Mouse (Mus musculus): ENCODE results near the gene Mical2. TPM values are rescaled to one million over a fixed set of nuclear protein-coding genes. Genes with fewer than 3 reads are reported as not detected.

Gene Mical2
- polyA plus RNA-seq, 1 experiment from 2014 or later, result 12.5 TPM

- no peaks in the 10 kb centered on the region for H3K27me3 ChIP-seq (replicated peaks)
- H3K36me3 ChIP-seq, result no peaks in the 10 kb centered on the region
- ATAC-seq (ENCODE audit: insufficient read depth, low FRiP score, low read depth), result no peak
- H3K4me2 ChIP-seq, result no peak overlapping the region
- H3K9ac ChIP-seq, result no peak overlapping the region
- WGBS, result 87% methylated on average over 4 of the region's 4 CpGs
- peaks cover 20% of the 10 kb centered on the region for H3K4me1 ChIP-seq
- H3K9me3 ChIP-seq, result no peaks in the 10 kb centered on the region
- no peak overlapping the region for H3K27ac ChIP-seq
- H3K4me3 ChIP-seq (replicated peaks), result no peak overlapping the region
Observed at GRCm38 (mm10) chr7:112352005-112352404, 126.3 kb downstream of the Mical2 start.

- Histone ChIP-seq H3K9me3 (no peaks in the 10 kb centered on the region), H3K36me3 (no peaks in the 10 kb centered on the region), H3K4me1 (peaks cover 20% of the 10 kb centered on the region), H3K27me3 (replicated peaks) (no peaks in the 10 kb centered on the region), H3K4me2 (no peak overlapping the region), H3K27ac (no peak overlapping the region), H3K4me3 (replicated peaks) (no peak overlapping the region), H3K9ac (no peak overlapping the region)
- 79% methylated on average over 4 of the region's 4 CpGs for WGBS
- no peak for ATAC-seq (ENCODE audit: insufficient read depth, low FRiP score, low read depth)
Observed at GRCm38 (mm10) chr7:112353011-112353410, 127.4 kb downstream of the Mical2 start.

- H3K9me3 ChIP-seq, result no peaks in the 10 kb centered on the region
- H3K4me3 ChIP-seq (replicated peaks), result no peak overlapping the region
- peak overlapping the region; percentile 57; the same call in 1 of the 2 replicates for H3K27ac ChIP-seq
- no peak overlapping the region for H3K9ac ChIP-seq
- no peaks in the 10 kb centered on the region for H3K27me3 ChIP-seq (replicated peaks)
- ATAC-seq (ENCODE audit: insufficient read depth, low FRiP score, low read depth), result no peak
- no peaks in the 10 kb centered on the region for H3K36me3 ChIP-seq
- peaks cover 20% of the 10 kb centered on the region for H3K4me1 ChIP-seq
- WGBS, result 78% methylated on average over 11 of the region's 11 CpGs
- H3K4me2 ChIP-seq, result no peak overlapping the region
Observed at GRCm38 (mm10) chr7:112353939-112354338, 128.3 kb downstream of the Mical2 start.

- Histone ChIP-seq H3K4me1 (peaks cover 20% of the 10 kb centered on the region), H3K4me2 (no peak overlapping the region), H3K4me3 (replicated peaks) (no peak overlapping the region), H3K9ac (no peak overlapping the region), H3K9me3 (no peaks in the 10 kb centered on the region), H3K36me3 (no peaks in the 10 kb centered on the region), H3K27me3 (replicated peaks) (no peaks in the 10 kb centered on the region), H3K27ac (peak overlapping the region; percentile 57)
- ATAC-seq (ENCODE audit: insufficient read depth, low FRiP score, low read depth), result peak; percentile 91
- WGBS, result 14% methylated on average over 7 of the region's 7 CpGs
Observed at GRCm38 (mm10) chr7:112354503-112354951, 128.9 kb downstream of the Mical2 start.

DNA sequence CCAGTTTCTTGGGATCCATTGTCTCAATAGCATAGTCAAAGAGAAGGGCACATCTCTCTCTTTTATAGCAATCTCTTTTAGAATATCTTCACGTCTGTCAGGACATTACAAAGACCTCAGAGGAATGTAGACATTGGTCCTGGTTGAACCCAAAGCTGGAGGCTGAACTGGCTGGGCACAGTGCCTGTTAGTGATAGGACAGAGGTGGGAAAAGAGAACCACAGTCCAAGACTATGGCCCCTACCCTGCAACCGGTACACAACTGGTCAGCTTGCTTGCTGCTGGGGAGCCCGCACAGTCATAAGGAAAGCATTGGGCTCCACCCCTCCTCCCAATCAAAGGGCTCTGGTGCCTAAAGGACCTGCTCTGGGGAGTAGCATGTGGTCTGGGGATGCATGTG is 133.9 kb downstream of the Mical2 start:
- Histone ChIP-seq H3K4me1 (peaks cover 12% of the 10 kb centered on the region), H3K36me3 (no peaks in the 10 kb centered on the region), H3K4me3 (replicated peaks) (no peak overlapping the region), H3K27me3 (replicated peaks) (no peaks in the 10 kb centered on the region), H3K27ac (no peak overlapping the region), H3K9me3 (no peaks in the 10 kb centered on the region), H3K4me2 (no peak overlapping the region), H3K9ac (no peak overlapping the region)
- WGBS, result 88% methylated on average over 3 of the region's 3 CpGs
- ATAC-seq (ENCODE audit: insufficient read depth, low FRiP score, low read depth), result no peak

- H3K9me3 ChIP-seq, result no peaks in the 10 kb centered on the region
- H3K27me3 ChIP-seq (replicated peaks), result no peaks in the 10 kb centered on the region
- H3K36me3 ChIP-seq, result no peaks in the 10 kb centered on the region
- H3K4me3 ChIP-seq (replicated peaks), result no peak overlapping the region
- H3K4me1 ChIP-seq, result no peaks in the 10 kb centered on the region
- no peak overlapping the region for H3K9ac ChIP-seq
- 66% methylated on average over 7 of the region's 7 CpGs for WGBS
- ATAC-seq (ENCODE audit: insufficient read depth, low FRiP score, low read depth), result no peak
- no peak overlapping the region for H3K27ac ChIP-seq
- no peak overlapping the region for H3K4me2 ChIP-seq
Observed at GRCm38 (mm10) chr7:112362574-112363200, 137.0 kb downstream of the Mical2 start.

DNA sequence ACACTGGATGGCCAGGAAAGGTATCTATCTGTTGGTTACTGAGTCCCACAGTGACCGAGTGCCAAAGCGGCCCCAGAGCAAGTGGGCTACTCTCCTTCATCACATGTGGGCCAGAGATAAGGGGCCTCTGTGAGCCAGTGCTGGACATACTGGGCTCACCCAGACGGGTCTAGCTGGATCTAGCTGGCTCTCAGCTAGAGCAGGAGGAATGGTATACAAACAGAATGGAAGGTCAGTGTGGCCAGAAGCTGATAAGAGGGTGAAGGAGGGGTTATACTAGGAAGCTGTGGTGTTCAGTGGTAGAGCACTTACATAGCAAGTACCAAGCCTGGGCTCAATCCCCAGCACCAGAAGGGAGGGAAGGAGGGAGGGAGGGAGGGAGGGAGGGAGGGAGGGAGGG is 140.2 kb downstream of the Mical2 start:
- no peak overlapping the region for H3K4me3 ChIP-seq (replicated peaks)
- no peak overlapping the region for H3K9ac ChIP-seq
- peak; percentile 59 for ATAC-seq (ENCODE audit: insufficient read depth, low FRiP score, low read depth)
- 60% methylated on average over 3 of the region's 3 CpGs for WGBS
- H3K4me2 ChIP-seq, result no peak overlapping the region
- no peaks in the 10 kb centered on the region for H3K27me3 ChIP-seq (replicated peaks)
- no peaks in the 10 kb centered on the region for H3K36me3 ChIP-seq
- H3K4me1 ChIP-seq, result no peaks in the 10 kb centered on the region
- no peaks in the 10 kb centered on the region for H3K9me3 ChIP-seq
- H3K27ac ChIP-seq, result no peak overlapping the region

GRCm38 (mm10) chr7:112369046-112369445 is 143.4 kb downstream of the Mical2 start:
- Histone ChIP-seq H3K9me3 (no peaks in the 10 kb centered on the region), H3K9ac (no peak overlapping the region), H3K36me3 (no peaks in the 10 kb centered on the region), H3K4me1 (no peaks in the 10 kb centered on the region), H3K27ac (peak overlapping the region; percentile 33; the same call in 1 of the 2 replicates), H3K4me3 (replicated peaks) (no peak overlapping the region), H3K4me2 (no peak overlapping the region), H3K27me3 (replicated peaks) (no peaks in the 10 kb centered on the region)
- WGBS, result 38% methylated on average over 2 of the region's 2 CpGs
- peak; percentile 51; the same call in 1 of the 2 replicates for ATAC-seq (ENCODE audit: insufficient read depth, low FRiP score, low read depth)

DNA sequence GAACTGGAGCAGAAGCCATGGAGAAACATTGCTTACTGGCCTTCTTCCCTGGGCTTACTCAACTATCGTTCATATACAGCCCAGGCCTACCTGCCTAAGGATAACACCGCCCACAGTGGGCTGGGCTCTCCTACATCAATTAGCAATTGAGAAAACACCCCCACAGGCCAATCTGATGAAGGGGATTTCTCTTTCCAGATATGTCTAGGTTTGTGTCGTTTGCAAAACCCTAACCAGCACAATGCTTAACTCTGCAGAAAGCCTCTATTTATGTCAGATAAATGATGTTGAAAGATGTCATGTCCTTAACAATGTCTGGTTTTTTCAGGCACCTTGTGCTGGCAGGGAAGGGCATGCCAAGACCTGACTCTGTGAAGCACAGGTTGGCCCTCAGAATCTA is 144.3 kb downstream of the Mical2 start:
- no peak overlapping the region for H3K4me2 ChIP-seq
- peak overlapping the region; percentile 33; the same call in 1 of the 2 replicates for H3K27ac ChIP-seq
- H3K4me3 ChIP-seq (replicated peaks), result no peak overlapping the region
- no peak for ATAC-seq (ENCODE audit: insufficient read depth, low FRiP score, low read depth)
- H3K9ac ChIP-seq, result no peak overlapping the region
- peaks cover under 1% of the 10 kb centered on the region; the same call in 1 of the 2 replicates for H3K4me1 ChIP-seq
- no peaks in the 10 kb centered on the region for H3K27me3 ChIP-seq (replicated peaks)
- no peaks in the 10 kb centered on the region for H3K9me3 ChIP-seq
- H3K36me3 ChIP-seq, result no peaks in the 10 kb centered on the region
- WGBS, result 80% methylated on average over 3 of the region's 3 CpGs

GRCm38 (mm10) chr7:112371387-112371786 is 145.7 kb downstream of the Mical2 start:
- Histone ChIP-seq H3K4me3 (replicated peaks) (no peak overlapping the region), H3K9me3 (no peaks in the 10 kb centered on the region), H3K27ac (no peak overlapping the region), H3K27me3 (replicated peaks) (no peaks in the 10 kb centered on the region), H3K4me2 (no peak overlapping the region), H3K4me1 (peaks cover 3% of the 10 kb centered on the region; the same call in 1 of the 2 replicates), H3K9ac (no peak overlapping the region), H3K36me3 (no peaks in the 10 kb centered on the region)
- ATAC-seq (ENCODE audit: insufficient read depth, low FRiP score, low read depth), result no peak
- WGBS, result 84% methylated on average over 2 of the region's 2 CpGs

DNA sequence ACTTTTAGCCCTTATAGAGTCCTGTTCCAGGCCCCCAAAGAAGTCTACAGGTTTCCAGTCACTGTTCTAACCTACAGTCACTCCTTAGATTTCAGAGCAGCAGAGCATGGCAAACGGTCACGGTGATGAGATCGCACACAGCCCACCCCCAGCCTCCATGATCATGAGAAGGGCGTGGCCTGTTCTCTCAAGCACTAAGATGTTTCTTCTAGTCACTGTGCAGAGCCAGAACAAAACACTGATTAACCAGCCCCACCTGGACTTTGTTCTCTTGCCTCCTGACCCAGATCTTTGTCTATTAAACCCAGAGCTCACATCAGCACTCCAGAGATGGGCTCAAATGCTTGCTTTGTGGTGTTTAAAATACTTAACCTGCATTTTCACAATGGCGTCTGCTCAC is 148.4 kb downstream of the Mical2 start:
- Histone ChIP-seq H3K4me1 (peaks cover 3% of the 10 kb centered on the region; the same call in 1 of the 2 replicates), H3K27ac (no peak overlapping the region), H3K9me3 (no peaks in the 10 kb centered on the region), H3K36me3 (no peaks in the 10 kb centered on the region), H3K4me2 (no peak overlapping the region), H3K27me3 (replicated peaks) (no peaks in the 10 kb centered on the region), H3K9ac (no peak overlapping the region), H3K4me3 (replicated peaks) (no peak overlapping the region)
- WGBS, result 79% methylated on average over 5 of the region's 5 CpGs
- ATAC-seq (ENCODE audit: insufficient read depth, low FRiP score, low read depth), result 0 out of 2 replicates have a peak, but pooled peaks have one; percentile 11

- 64% methylated on average over 9 of the region's 9 CpGs for WGBS
Observed at GRCm38 (mm10) chr7:112375062-112375461, 149.4 kb downstream of the Mical2 start.

More at GRCm38 (mm10) chr7:112375062-112375461, 149.4 kb downstream of the Mical2 start:
- Histone ChIP-seq H3K27me3 (replicated peaks) (no peaks in the 10 kb centered on the region), H3K36me3 (no peaks in the 10 kb centered on the region), H3K9ac (no peak overlapping the region), H3K9me3 (no peaks in the 10 kb centered on the region), H3K4me2 (no peak overlapping the region), H3K27ac (peak overlapping the region; percentile 80; the same call in 1 of the 2 replicates), H3K4me3 (replicated peaks) (no peak overlapping the region), H3K4me1 (peaks cover 3% of the 10 kb centered on the region; the same call in 1 of the 2 replicates)
- no peak for ATAC-seq (ENCODE audit: insufficient read depth, low FRiP score, low read depth)
